Mouse (Mus musculus) layer of hippocampus, adult 9-10 months (tissue): ENCODE data around the gene Srrm1.

Experiments used
- DNase-seq: peaks from one replicate; pipeline ENCODE4 v3.0.0; 2022; ENCODE audit warnings: low spot score

The Srrm1 gene

DNA sequence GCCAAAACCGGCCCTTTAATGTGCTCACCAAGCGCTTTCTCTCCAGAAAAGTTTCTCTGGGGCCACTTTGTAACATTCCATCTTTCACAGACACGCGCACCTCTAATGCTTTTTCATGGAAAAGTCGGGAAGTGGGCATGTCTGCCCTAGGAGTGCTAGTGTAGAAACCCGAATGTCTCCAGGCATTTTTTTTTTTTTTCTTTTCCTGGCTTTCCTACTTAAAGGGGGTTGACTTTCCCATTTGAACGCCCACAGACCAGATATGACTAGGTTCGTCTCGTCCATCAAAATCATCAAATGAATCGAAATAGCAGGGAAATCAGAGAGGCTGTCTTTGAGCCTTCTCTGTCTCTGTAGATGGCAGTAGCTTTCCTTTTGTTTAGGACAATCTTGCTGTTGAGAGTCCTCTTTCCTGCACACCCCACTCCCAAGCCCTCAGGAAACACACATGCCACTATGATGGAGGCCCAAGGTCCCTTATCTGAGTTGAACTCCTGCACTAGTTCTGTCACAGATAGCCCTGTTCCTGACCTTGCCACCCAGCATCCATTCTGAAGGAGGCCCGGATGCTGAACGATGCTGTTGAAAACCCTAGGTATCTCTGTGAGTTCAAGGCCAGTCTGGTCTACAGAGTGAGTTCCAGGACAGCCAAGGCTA lies 801 bp upstream of the Srrm1 start:
- no peak for DNase-seq

DNA sequence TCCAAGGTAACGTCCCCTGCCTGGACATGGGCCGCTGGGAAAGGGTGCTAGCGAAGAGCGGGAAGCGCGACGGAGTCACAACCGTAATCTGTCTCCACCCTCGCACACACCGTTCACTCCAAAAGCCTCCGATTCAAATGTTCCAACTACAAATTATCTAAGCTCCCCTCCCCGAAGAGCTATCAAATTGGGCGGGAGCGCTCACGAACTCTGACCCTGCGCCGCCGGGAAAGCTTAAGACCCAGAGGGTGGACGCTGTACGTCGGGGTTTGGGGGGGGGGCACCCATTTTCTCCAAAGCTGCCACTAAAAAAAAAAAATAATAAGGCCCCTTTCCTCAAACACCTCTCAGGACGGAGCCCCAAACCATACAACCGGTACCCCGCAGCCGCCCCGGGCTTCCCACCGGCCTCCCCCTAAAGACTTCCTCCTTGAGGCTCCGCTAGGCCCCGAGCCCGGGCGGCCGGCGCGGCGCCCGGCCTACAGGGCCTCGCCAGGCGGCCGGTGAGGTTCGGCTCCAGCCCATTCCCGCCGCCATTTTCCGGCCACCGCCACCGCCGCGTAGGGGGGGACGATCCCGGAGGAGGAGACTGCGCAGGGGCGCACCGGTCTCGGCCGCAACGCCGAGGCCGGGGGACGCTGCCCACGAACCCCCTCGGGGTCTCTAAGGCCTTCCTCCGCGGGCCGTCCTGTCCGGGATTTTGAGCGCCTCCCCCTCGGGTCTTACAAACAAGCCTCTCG lies 625 bp downstream of the Srrm1 start:
- DNase-seq: no peak

DNA sequence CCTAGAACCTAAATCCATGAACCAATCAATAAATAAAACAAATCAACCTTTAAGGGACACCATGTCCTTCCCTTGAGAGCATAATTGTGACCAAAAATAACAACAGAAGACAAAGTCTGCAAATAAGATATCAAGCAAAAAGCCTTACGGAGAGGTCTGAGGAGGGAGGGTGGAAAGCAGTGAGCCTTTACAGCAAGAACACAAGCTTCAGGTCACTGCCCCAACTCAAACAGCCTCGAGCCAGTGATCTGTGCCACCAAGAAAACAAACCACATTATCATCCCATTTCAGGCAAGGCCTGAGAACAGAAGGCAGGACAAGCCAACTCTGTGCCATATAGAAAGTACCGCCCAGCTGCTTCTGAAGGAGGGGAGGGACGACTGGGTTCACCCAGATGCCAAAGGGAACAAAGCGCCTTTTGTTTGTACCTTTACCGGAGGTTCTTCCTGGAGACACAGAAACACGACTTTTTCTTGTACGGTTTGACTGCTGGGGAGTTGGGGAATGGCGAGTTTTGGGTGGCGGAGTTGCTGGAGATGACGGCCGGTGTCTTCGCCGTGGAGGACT lies 15.7 kb downstream of the Srrm1 start:
- DNase-seq: no peak

DNA sequence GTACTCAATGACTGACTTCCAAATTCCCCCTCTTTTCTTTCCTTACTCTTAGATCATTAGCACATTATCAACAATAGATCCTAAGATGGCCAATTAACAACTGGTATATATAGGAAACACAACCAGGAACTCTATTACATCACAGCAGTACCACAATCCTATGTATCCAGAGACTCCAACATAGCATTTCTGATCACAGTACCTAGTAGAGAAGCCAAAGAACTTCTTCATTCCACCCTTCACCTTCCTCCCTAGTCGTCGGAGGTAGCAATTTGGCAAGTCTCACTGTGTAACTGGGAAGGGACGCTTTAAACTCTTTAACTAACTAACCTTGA lies 17.1 kb downstream of the Srrm1 start:
- no peak for DNase-seq

DNA sequence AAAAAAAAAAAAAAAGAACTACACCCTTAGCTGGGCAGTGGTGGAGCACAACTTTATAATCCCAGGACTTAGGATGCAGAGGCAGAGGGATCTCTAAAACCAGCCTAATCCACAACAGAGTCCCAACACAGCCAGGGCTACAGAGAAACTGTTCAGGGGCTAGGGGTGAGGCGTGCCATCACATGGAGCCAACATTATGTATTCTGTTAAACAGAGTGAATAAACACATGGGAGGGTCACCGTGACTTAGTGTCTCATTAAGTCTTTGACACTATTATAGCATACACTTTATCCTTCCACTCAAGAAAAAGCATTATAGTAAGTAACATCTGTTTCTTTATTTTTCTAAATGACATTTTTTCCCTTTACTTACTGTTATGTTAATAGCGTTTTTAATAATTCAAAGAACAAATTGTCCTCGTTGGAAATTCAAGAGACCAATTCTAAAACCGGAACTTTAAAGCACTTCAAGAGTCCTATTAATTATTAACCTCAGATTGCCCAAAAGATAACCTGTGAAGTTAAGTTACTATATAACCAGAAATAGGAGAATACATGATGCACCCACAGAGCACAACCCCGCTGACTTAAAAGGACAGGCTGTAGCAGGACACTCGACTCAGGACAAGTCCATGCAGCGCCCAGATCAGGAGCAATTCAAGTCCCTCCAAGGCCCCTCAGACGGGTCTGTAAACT lies 17.6 kb downstream of the Srrm1 start:
- DNase-seq: no peak

DNA sequence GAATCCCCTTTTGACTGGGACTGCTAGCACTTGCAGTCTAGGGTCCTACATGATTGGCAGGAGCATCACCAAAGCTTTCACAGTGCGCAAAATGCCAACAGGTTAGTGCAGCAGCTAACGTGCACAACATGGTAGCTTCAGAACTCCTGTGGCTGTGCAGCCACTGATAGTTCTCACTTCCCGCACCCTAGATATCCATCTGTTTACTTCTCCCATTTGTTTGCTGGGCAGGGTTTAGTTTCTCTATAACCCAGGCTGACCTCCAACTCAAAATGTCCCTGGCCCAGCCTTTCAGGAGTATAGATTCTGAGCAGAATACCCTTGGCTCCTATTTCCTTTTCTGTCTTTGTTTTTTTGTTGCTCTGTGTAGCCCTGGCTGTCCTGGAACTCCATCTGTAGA lies 26.7 kb downstream of the Srrm1 start:
- no peak for DNase-seq

DNA sequence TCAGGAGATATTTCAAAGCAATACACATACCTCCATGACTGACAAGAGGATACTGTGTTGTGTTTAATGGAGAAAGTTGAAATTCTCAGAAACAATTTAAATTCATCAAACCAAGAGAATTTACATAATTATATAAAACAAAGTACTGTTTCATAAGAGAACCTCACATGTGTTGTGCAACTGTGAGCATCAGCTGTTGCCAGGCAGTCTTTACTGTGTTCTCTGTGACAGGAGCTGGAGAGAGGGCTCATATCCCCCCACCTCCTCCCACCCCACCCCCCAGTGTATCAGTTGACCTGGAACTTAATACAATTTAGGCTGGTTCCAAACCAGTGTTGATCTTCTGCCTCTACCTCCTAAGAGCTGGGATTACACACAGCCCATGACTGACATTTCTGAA lies 27.1 kb downstream of the Srrm1 start:
- no peak for DNase-seq

DNA sequence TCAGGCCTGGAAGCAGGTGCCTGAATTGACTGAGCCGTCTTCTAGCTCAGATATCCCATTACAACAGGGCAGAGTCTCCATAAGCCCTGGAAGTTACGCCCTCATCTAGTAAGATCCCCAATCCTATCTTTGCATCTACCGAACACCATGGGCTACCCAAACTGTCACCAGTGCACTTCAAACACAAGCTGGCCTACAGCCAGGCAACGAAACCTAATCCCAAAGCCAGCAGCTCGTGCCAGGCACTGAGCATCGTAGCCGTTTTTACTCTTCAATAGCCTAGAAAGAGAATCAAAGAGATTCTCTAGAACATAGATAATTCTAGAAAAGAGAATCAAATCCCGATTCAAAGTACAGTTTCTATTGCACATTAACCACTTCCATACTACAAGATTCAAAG lies 30.1 kb downstream of the Srrm1 start:
- DNase-seq: no peak

DNA sequence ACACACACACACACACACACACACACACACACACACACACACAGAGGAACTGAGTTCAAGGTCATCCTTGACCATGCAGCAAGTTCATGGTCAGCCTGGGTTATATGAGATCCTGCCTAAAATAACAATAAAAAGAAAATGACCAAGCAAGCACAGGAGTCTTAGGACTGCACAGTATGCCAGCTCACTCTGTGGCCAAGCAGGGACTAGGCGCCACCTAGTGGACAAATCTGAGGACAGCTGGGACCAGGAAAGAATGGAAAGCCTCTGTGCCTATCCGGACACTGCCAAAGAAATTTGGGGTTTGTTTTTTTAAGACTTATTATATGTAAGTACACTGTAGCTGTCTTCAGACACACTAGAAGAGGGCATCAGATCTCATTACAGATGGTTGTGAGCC lies 35.2 kb downstream of the Srrm1 start:
- no peak for DNase-seq

DNA sequence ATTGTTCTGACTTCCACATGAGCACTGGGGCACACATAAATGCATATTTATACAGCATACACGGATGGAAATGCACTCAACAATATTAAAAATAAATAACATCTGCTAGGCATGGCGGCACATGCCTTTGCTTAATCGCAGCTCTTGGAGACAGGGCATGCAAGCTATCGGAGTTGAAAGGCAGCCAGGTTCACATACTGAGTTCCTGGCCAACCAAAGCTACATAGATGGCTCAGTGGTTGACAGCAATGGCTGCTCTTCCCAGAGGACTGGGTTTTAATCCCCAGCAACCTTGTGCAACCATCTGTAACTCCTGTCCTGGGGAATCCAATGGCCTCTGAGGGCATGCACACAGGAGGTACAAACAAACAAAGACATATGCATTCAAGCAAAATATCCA lies 35.6 kb downstream of the Srrm1 start:
- no peak for DNase-seq

DNA sequence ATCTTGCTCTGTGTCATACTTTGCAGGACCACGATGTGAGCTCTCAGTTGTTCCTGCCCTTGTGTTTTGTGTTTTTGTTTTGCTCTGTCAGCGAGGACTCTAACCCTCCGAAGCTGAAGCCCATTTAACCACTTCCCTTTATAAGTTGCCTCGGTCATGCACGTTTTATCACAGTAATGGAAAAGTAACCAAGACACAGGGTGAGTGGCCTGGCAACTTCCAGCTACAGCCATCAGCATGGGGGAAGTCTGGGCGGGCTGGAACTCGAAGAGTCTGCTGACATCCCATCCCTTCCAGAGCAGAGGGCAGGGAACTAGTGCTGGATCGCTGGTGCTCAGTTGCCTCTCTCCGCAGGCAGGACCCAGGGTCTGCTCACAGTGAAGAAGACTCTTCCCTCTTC lies 37.8 kb downstream of the Srrm1 start:
- no peak for DNase-seq

DNA sequence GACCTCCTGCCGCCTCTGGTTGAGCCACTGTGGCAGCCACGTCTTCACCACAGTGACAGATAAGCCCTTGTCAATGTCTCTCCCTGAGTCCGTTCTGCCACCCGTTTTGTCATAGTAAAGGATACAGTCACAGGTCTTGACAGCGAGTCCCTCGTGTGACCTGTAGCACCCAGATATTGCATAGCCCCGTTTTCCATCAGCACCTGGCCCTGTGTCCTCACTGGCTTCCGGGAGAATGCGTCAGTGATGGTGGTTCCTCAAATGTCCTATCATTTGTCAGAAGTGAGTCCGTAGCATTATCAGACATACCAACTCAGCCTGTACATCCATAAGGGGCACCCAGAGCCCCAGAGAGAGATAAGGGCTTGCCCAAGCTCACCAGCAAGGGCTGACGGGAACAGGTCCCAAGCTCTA lies 38.7 kb downstream of the Srrm1 start:
- no peak for DNase-seq

DNA sequence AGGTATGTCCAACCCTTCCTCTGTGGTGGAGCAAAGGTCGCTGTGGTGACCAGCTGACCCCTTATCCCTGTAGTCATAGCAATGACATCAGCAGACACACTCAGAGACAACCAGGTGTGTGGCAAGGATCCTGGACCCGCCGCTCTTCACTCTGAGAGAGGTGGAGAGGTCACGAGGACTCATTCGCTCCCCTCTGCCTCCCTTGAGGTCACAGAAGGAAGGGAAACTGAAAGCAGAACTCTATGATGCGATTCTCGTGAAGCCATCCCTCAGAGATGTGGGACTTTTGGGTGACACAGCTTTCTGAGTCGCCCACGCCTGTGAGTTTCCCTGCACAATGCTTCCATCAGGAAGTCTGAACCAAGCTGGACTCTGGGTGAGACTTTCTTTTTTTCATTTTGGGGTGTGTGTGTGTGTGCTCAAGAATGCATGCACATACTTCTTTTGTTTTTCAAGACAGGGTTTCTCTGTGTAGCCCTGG lies 39.3 kb downstream of the Srrm1 start:
- DNase-seq: no peak

DNA sequence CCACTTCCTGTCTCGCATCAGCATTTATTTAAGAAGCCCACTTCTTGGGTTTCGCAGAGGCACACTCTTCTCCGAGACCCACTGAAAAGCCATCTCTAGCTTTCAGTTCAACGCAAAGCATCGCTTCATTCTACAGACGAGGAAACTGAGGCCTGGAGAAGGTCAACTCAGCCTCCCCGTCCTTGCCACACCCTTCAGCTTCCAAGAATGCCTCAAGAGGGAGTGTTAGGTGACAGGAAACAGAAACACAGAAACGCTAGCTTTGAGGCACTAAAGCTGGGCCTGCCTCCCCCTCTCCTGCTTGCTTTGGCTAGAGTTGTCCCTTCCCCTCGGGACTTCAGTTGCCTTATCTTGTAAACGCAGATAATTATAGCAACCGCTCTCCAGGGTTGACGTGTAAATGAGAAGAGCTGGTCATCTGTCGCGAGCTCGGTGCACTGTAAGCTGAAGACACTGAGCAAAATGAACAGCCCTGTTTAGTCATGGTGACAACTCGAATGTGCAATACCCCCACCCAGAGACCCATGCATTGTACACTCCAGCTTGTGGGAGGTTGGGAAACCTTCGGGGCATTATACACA lies 39.9 kb downstream of the Srrm1 start:
- DNase-seq: no peak

DNA sequence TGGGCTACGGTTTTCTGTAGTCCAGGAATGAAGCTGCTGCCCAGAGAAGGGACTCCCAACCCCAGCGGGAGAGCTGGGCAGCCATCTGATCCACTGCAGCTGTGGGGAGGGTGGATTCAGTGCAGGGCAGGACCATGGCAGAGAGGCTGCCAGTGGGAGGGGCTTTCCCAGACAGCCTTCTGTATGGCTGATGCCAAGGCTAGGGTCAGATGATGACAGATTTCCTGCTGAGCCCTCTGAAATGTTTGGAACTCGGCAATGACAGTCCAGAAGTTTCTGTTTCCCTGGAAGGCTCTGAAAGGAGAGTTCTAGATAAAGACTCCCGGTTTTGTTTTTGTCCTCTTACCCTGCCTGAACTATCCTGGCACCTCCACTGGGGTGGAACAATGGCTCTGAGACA lies 40.4 kb downstream of the Srrm1 start:
- DNase-seq: no peak

DNA sequence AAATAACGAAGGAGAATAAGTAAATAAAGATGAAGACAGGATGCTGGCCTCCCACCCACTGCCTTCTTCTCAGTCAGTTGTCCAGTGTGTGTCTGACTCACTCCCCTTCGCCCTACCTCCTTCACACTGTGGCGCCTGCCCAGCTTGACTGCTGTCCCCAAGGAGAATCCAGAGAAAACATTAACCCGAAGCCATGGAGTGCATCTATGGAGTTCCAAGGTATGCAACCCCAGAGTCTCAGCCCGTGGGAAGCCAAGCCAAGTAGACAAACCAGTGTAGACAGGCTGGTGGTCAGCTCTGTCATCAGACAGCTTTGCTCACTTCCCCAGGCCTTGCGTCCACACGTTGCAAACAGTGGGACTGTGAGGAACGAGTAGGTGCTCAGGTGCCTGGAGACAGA lies 42.8 kb downstream of the Srrm1 start:
- DNase-seq: no peak

DNA sequence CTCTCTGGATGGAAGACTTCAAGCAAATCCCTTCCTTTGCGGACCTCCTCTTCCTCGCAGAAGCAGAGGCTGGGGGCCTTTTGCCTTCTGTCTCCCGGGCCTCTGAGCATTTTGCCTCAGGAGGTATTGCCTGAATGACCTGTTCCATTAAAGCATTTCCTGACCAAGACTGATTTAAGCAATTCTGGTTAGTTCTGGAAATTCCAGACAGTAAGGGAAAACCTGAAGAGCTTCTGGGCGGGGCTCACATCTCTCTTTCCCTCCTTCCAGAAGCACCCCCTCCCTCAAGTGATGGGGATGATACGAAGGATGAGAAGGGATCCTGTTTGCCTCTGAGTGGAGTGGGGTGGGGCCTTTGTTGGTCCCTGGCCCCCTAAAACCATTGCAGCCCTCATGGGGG lies 43.4 kb downstream of the Srrm1 start:
- no peak for DNase-seq

DNA sequence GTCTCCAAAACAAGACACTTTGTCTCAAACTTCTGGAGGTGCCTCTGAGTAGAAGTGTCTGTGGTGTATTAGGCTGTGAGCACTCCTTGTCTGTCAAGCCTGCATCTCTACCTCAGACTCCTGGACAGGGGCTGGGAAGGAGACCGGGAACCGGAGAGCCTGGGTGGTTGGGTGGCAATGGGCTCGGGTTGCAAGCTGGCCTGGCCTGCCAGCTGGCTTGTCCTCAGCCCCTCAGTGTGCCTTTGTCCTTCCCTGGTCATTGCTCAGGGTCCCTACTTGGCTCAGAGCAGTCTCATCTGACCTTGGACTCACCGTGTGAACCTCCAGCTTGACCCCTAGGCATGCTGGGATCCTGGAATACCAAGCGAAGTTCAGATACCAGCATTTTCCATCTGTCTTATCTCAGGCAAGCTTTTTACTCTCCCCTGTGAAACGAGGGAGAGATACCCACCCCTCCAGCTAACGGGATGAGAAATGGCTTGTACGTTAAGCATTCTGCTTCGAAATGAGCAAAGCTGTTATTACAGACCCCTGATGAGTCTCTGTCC lies 43.9 kb downstream of the Srrm1 start:
- no peak for DNase-seq

DNA sequence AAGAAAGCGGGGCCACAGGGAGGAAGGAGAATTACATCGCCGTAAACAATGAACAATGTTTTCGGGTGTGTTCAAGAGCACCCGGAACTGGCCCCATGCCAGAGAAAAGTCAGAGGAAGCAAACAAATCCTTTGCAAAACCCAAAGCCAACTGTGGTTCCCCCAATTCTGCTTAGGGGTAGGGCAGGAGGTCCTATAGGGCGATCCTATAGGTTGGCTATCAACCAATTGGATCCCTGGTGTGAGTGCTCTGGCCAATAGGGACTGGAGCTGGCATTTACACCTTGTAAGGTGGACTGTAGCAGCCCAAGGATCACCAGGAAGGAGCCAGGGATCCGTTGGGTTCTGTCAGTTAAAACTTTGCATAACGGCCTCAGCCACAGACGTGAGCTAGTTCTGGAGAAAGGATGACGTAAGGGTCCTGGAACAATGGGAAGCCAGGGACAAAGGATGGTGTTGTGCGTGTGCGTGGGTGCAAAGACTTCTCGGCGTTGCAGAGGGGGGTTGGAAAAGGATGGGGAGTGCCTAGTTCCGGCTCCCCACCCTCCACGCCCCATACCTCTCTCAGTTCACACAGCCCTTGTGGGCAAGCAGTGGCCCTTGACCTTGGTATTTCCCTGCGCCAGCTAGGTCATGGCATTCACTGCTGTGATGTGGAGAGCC lies 46.0 kb downstream of the Srrm1 start:
- no peak for DNase-seq

DNA sequence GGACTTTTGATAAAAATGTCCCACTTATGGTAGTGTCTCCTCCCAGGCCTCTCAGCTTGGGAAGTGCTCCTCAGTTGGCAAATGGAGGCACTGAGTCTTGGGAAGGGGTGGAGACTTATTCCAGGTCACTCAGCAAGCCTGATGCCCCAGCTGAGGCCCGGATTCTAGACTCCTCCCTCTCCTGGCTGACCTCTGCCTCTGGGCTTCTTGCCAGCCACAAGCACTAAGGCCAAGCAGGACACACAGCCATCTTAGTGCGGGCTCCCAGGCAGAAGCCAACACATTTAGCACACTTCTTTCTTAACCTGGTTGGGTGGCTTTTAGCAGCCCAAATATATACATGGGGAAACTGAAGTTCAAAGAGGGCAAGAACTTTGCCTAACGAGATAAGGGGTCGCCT lies 46.6 kb downstream of the Srrm1 start:
- DNase-seq: no peak

DNA sequence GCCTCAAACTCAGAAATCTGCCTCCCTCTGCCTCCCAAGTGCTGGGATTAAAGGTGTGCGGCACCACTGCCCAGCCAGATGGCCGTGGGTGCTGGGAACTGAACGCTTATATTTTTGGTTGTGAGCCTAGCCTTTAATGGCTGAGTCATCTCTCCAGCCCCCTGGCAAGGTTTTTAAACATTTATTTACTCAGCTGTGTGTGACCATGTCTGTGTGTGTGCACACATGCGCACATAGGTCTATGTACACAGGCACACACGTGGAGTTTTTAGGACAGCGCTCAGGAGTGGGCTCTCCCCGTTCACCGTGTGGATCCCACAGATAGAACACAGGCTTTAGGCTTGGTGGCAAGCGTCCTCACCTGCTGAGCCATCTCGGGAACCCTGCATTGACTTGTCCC lies 50.9 kb downstream of the Srrm1 start:
- DNase-seq: no peak

DNA sequence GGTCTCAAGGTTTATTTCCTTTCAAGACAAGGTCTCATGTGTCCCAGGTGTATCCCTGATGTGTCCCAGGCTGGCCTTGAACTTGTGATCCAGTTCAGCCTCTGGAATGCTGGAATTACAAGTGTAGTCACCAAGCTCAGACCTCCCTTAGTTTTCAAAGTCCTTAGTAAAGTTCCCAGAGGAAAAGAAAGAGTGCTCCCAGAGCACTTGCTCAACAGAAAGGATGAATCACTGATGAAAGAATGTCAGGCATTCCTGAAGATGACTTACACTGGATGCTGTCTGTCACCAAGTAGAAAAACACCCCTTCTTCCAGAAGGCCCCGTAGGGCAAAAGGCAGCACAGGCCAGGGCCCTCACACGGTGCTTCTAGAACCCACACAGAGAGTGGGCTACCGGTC lies 52.0 kb downstream of the Srrm1 start:
- no peak for DNase-seq
